Mouse (Mus musculus) induced T-regulatory cell, adult 2 months (primary cell): ENCODE measurements at regions not wholly inside any gene's neighbourhood (a gene's known extent, or its start where the extent isn't known, plus 50 kb on each side); places are given as distances from the start of the nearest gene placed in this dataset.

Experiments
- DNase-seq: peaks from one replicate; pipeline ENCODE4 v3.0.0-alpha.2; 2012; ENCODE audit warnings: low read depth

GRCm38 (mm10) chr17:68223170-68223569 is 50.4 kb upstream of the L3mbtl4 start:
- no peak for DNase-seq
